Mouse (Mus musculus) bone marrow macrophage, adult 2 months (primary cell): ENCODE measurements around the gene Slc7a8.

Source experiments
- CTCF ChIP-seq: IDR thresholded peaks from 2 replicates; pipeline ENCODE4 v1.5.1; 2012; ENCODE audit warnings: low read depth, mild to moderate bottlenecking, low read length, moderate library complexity
- POLR2A ChIP-seq: IDR thresholded peaks from 2 replicates; pipeline ENCODE4 v1.6.1; 2012; ENCODE audit warnings: mild to moderate bottlenecking, low read depth, low read length, borderline replicate concordance

DNA sequence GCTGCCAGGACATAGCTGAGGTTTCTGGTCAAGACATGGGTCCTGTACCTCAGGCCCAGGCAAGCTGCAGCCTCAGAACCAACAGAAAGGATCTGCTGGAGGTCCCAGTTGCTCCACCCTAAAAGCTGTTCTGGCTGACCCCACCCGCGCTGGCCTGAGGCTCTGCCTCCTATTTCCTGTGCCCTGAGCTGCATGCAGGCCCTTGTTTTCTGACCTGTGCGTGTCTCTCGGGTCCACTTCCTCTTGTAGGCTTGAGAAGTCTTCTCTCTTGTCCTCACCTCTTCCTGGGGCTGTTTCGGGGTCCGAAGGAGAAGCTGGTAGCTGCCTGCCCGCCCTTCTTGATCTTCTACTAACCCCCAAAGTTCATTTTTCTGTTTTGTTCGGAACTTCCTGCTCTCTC, 68.9 kb downstream of the Slc7a8 start:
- TF ChIP-seq CTCF: no peak
- TF ChIP-seq POLR2A: no peak
